Mouse (Mus musculus) liver, embryonic 11.5 days (tissue): Measurements from ENCODE around the gene Tpi1. TPM values are rescaled to one million over a fixed set of nuclear protein-coding genes. Genes with fewer than 3 reads are reported as not detected.
"Not testable (repeated sequence)": the region's sequence is repeated elsewhere in the genome, so short reads cannot be mapped to it uniquely, and the experiment has no call there.

Experiments
- ATAC-seq: fragments of 200-750 bp; cut with Nextera tagmentation; replicated peaks from 2 replicates; pipeline ENCODE4 v1.8.0; 2017; ENCODE audit warnings: moderate number of reproducible peaks, mild to moderate bottlenecking, moderate TSS enrichment, moderate library complexity; ENCODE audit not compliant: low FRiP score
- DNase-seq: peaks from one replicate; pipeline ENCODE4 v3.0.0-alpha.2; 2017; ENCODE audit warnings: low spot score
- H3K27ac ChIP-seq: fragments of 300-500 bp; sonication (generic); 2 replicates; pipeline ENCODE4 v1.5.1; 2014; ENCODE audit warnings: mild to moderate bottlenecking, low read depth, low read length, control low read depth
- H3K27me3 ChIP-seq: fragments of 300-500 bp; sonication (generic); replicated peaks from 2 replicates; pipeline ENCODE4 v1.6.1; 2014; ENCODE audit warnings: low read length, mixed read lengths; ENCODE audit not compliant: control insufficient read depth, insufficient read depth
- H3K36me3 ChIP-seq: fragments of 300-500 bp; sonication (generic); 2 replicates; pipeline ENCODE4 v1.6.1; 2014; ENCODE audit warnings: mild to moderate bottlenecking, low read length, moderate library complexity, mixed read lengths; ENCODE audit not compliant: control insufficient read depth, insufficient read depth
- H3K4me1 ChIP-seq: fragments of 300-500 bp; sonication (generic); replicated peaks from 2 replicates; pipeline ENCODE4 v1.6.1; 2014; ENCODE audit warnings: low read length, mixed read lengths; ENCODE audit not compliant: control insufficient read depth, insufficient read depth
- H3K4me2 ChIP-seq: fragments of 300-500 bp; sonication (generic); 2 replicates; pipeline ENCODE4 v1.6.1; 2014; ENCODE audit warnings: mild to moderate bottlenecking, control low read depth, moderate library complexity
- H3K4me3 ChIP-seq: fragments of 300-500 bp; sonication (generic); 2 replicates; pipeline ENCODE4 v1.5.1; 2014; ENCODE audit warnings: low read depth, low read length, control low read depth
- H3K9ac ChIP-seq: fragments of 300-500 bp; sonication (generic); 2 replicates; pipeline ENCODE4 v1.6.1; 2014; ENCODE audit warnings: low read depth, low read length, control low read depth
- H3K9me3 ChIP-seq: fragments of 300-500 bp; sonication (generic); 2 replicates; pipeline ENCODE4 v1.6.1; 2016; ENCODE audit warnings: low read length, inconsistent platforms, mixed read lengths; ENCODE audit not compliant: control insufficient read depth
- WGBS: fragments of 180-500 bp; shearing (Covaris S2); extraction: QIAGEN DNeasy Blood & Tissue Kit; methylation state at CpG from one replicate; pipeline ENCODE4 v1.1.7; 2014; 5-methylcytosine and 5-hydroxymethylcytosine counted together
- polyA plus RNA-seq: library from polyadenylated mRNA; unstranded; fragments of >200 nt; fragmentation: Nextera tagmentation; extraction: Ambion mirVana; gene quantifications from 2 replicates; pipeline ENCODE4 v1.2.1, GENCODE M21; 2014

Tpi1 gene
- polyA plus RNA-seq, 1 experiment from 2014 or later: 1,267 TPM

DNA sequence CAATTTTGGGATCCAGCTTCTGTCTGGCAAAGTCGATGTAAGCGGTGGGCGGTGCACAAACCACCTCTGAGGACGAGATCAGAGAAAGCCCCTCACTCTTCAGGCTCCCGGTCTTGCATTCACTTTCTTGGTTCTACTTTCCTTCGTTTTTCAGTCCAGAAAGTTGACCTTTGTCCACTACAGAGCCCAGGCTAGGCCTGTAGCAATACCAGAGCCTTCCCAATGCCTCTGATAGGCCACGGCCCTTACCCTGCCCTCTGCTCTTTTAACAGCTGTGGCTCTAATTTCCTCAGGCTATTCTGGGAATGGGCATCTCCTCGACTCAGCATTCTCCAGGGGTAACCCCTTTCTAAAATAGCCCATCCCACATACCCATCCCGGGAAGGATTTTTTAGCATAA is 1.2 kb downstream of the Tpi1 start:
- Histone ChIP-seq H3K4me1 (peaks cover 42% of the 10 kb centered on the region), H3K27ac (peak overlapping the region; percentile 98), H3K9ac (peak overlapping the region; percentile 98), H3K9me3 (no peaks in the 10 kb centered on the region), H3K27me3 (no peaks in the 10 kb centered on the region), H3K4me2 (peak overlapping the region; percentile 70), H3K36me3 (peaks cover 33% of the 10 kb centered on the region), H3K4me3 (peak overlapping the region; percentile 87)
- WGBS: 27% methylated on average over 9 of the region's 9 CpGs
- ATAC-seq (no peak), DNase-seq (no peak)

- DNase-seq (no peak), ATAC-seq (no peak)
- H3K27me3 ChIP-seq: no peaks in the 10 kb centered on the region
- peak overlapping the region; percentile 98 for H3K27ac ChIP-seq
- peak overlapping the region; percentile 98 for H3K9ac ChIP-seq
- peaks cover 46% of the 10 kb centered on the region for H3K4me1 ChIP-seq
- H3K9me3 ChIP-seq: no peaks in the 10 kb centered on the region
- H3K4me3 ChIP-seq: peak overlapping the region; percentile 87
- 77% methylated on average over 24 of the region's 24 CpGs for WGBS
- H3K4me2 ChIP-seq: peak overlapping the region; percentile 70
- peaks cover 25% of the 10 kb centered on the region for H3K36me3 ChIP-seq
Observed at GRCm38 (mm10) chr6:124811701-124812560, 2.2 kb downstream of the Tpi1 start.

GRCm38 (mm10) chr6:124811403-124811665 is 2.8 kb downstream of the Tpi1 start:
- no peaks in the 10 kb centered on the region for H3K9me3 ChIP-seq
- peak overlapping the region; percentile 70 for H3K4me2 ChIP-seq
- H3K27me3 ChIP-seq: no peaks in the 10 kb centered on the region
- H3K36me3 ChIP-seq: peaks cover 22% of the 10 kb centered on the region
- DNase-seq (no peak), ATAC-seq (no peak)
- H3K4me1 ChIP-seq: peaks cover 49% of the 10 kb centered on the region
- WGBS: 87% methylated on average over 4 of the region's 4 CpGs
- H3K4me3 ChIP-seq: peak overlapping the region; percentile 87; the same call in 1 of the 2 replicates
- H3K9ac ChIP-seq: no peak overlapping the region; the same call in 1 of the 2 replicates
- peak overlapping the region; percentile 98; the same call in 1 of the 2 replicates for H3K27ac ChIP-seq

DNA sequence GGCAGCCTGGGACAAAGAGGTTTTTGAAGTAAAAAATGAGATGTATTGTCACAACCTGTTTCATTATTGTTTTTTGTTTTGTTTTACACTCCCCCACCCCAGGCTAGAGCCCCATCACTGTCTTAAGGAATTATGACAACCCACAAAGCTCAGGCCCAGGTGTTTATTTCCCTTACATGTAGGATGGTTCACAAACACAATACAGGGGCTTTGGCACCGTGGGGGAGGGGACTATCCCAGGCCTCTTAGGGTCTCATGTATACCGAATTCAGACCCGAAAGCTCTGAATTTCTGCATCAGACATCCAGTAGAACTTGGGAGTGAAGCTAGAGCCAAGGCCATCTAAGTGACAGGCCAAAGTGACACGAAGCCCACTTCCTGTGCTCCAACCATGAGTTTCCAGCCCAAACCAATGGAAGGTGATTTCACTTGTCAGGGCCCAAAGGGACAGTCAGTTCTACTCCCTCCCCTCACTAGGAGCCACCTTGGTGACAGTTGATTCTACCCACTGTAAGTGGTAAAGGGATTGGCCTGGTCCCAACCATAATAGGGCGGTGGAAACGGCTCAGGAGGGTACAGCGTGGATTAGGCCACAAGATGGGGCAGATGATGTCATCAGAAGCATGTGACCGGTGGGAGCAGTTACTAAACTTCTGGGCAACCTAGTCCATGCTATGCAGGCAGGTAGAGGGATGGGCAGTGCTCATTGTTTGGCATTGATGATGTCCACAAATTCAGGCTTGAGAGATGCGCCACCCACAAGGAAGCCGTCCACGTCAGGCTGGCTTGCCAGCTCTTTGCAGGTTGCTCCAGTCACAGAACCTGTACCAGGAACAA is 3.3 kb downstream of the Tpi1 start:
- H3K4me3 ChIP-seq: peak overlapping the region; percentile 68; the same call in 1 of the 2 replicates
- peaks cover 53% of the 10 kb centered on the region for H3K4me1 ChIP-seq
- H3K27me3 ChIP-seq, ATAC-seq, DNase-seq, H3K9me3 ChIP-seq: not testable (repeated sequence)
- WGBS: 80% methylated on average over 11 of the region's 11 CpGs
- peak overlapping the region; percentile 96 for H3K4me2 ChIP-seq
- H3K36me3 ChIP-seq: peaks cover 22% of the 10 kb centered on the region
- peak overlapping the region; percentile 96; the same call in 1 of the 2 replicates for H3K27ac ChIP-seq
- H3K9ac ChIP-seq: peak overlapping the region; percentile 81; the same call in 1 of the 2 replicates

GRCm38 (mm10) chr6:124809775-124810538 is 4.1 kb downstream of the Tpi1 start:
- H3K9ac ChIP-seq: peak overlapping the region; percentile 81
- 56% methylated on average over 14 of the region's 14 CpGs for WGBS
- peaks cover 55% of the 10 kb centered on the region for H3K4me1 ChIP-seq

GRCm38 (mm10) chr6:124809052-124809774 is 4.9 kb downstream of the Tpi1 start:
- Histone ChIP-seq H3K4me1 (peaks cover 48% of the 10 kb centered on the region), H3K4me3 (peak overlapping the region; percentile 68), H3K27me3 (no peaks in the 10 kb centered on the region), H3K27ac (peak overlapping the region; percentile 96), H3K9ac (peak overlapping the region; percentile 81), H3K9me3 (no peaks in the 10 kb centered on the region), H3K4me2 (peak overlapping the region; percentile 96), H3K36me3 (peaks cover 22% of the 10 kb centered on the region)
- ATAC-seq (peak; percentile 40), DNase-seq (peak; percentile 87)
- under 1% methylated on average over 35 of the region's 35 CpGs for WGBS

More at GRCm38 (mm10) chr6:124809775-124810538, 4.1 kb downstream of the Tpi1 start:
- peak overlapping the region; percentile 96 for H3K4me2 ChIP-seq
- peaks cover 22% of the 10 kb centered on the region for H3K36me3 ChIP-seq
- DNase-seq (no peak), ATAC-seq (peak; percentile 1; the same call in 1 of the 2 replicates)
- peak overlapping the region; percentile 68 for H3K4me3 ChIP-seq
- H3K27ac ChIP-seq: peak overlapping the region; percentile 96
- no peaks in the 10 kb centered on the region for H3K27me3 ChIP-seq
- H3K9me3 ChIP-seq: no peaks in the 10 kb centered on the region

GRCm38 (mm10) chr6:124808358-124809012 is 5.6 kb downstream of the Tpi1 start, which contains the start of gene Spsb2:
Gene Spsb2 (plus strand): TSS chr6:124808661.
- Histone ChIP-seq H3K4me2 (peak within 1 kb of the TSS; percentile 96), H3K4me1 (peaks cover 47% of the 10 kb centered on the region), H3K36me3 (peaks cover 22% of the 10 kb centered on the region), H3K9ac (peak within 1 kb of the TSS; percentile 81), H3K27me3 (no peaks in the 10 kb centered on the region), H3K4me3 (peak within 1 kb of the TSS; percentile 68), H3K9me3 (no peaks in the 10 kb centered on the region), H3K27ac (peak within 1 kb of the TSS; percentile 96)
- peak; percentile 84 for DNase-seq
- 3% methylated on average over 29 of the region's 29 CpGs for WGBS
- peak; percentile 65 for ATAC-seq
